Mouse (Mus musculus) frontal cortex, adult 2 months (tissue): ENCODE measurements around the gene Eps8. TPM values are rescaled to one million over a fixed set of nuclear protein-coding genes. Genes with fewer than 3 reads are reported as not detected.

Source experiments
- DNase-seq, 2 experiments: peaks; one replicate each; pipeline ENCODE4 v3.0.0; 2022; ENCODE audit warnings: low spot score in 1 of 2; ENCODE audit errors: extremely low spot score in 1 of 2
- polyA plus RNA-seq: library from polyadenylated mRNA; depleted of rRNA; stranded (reverse); fragments of >200 nt; gene quantifications from 2 replicates; pipeline ENCODE4 v1.2.3, GENCODE M21; 2012

Gene Eps8
- polyA plus RNA-seq, 1 experiment = 27.9 TPM

- no peak for DNase-seq
These were observed 13.0 kb upstream of the Eps8 start for GRCm38 (mm10) chr6:137667665-137668064.

GRCm38 (mm10) chr6:137664936-137665335, 10.3 kb upstream of the Eps8 start:
- peak in 1 of 2 experiments; percentile 26 for DNase-seq

- peak; percentile 72 to 77 for DNase-seq
These were observed 7.1 kb upstream of the Eps8 start for GRCm38 (mm10) chr6:137661583-137662365.

GRCm38 (mm10) chr6:137658426-137659088, 3.9 kb upstream of the Eps8 start:
- DNase-seq = no peak

- DNase-seq = no peak
These were observed 2.5 kb upstream of the Eps8 start for GRCm38 (mm10) chr6:137657203-137657602.

- DNase-seq = no peak
These were observed 5.1 kb downstream of the Eps8 start for GRCm38 (mm10) chr6:137649528-137649927.

GRCm38 (mm10) chr6:137649068-137649480, 5.6 kb downstream of the Eps8 start:
- peak; percentile 49 to 84 for DNase-seq

- DNase-seq = no peak
These were observed 6.3 kb downstream of the Eps8 start for GRCm38 (mm10) chr6:137648110-137649067.

GRCm38 (mm10) chr6:137647646-137648045, 7.0 kb downstream of the Eps8 start:
- DNase-seq = no peak

- DNase-seq = no peak
These were observed 8.0 kb downstream of the Eps8 start for GRCm38 (mm10) chr6:137646726-137647125.

- no peak for DNase-seq
These were observed 9.8 kb downstream of the Eps8 start for GRCm38 (mm10) chr6:137644893-137645292.

- DNase-seq = no peak
These were observed 10.9 kb downstream of the Eps8 start for GRCm38 (mm10) chr6:137643814-137644213.

GRCm38 (mm10) chr6:137641642-137642041, 13.0 kb downstream of the Eps8 start:
- DNase-seq = no peak

GRCm38 (mm10) chr6:137638834-137639567, 15.7 kb downstream of the Eps8 start:
- no peak for DNase-seq

- DNase-seq = no peak
These were observed 17.2 kb downstream of the Eps8 start for GRCm38 (mm10) chr6:137637443-137637842.

GRCm38 (mm10) chr6:137636131-137636530, 18.5 kb downstream of the Eps8 start:
- no peak for DNase-seq

GRCm38 (mm10) chr6:137633626-137634025, 21.1 kb downstream of the Eps8 start:
- no peak for DNase-seq

- no peak for DNase-seq
These were observed 21.6 kb downstream of the Eps8 start for GRCm38 (mm10) chr6:137633121-137633520.

GRCm38 (mm10) chr6:137630387-137630786, 24.3 kb downstream of the Eps8 start:
- DNase-seq = no peak

- no peak for DNase-seq
These were observed 25.0 kb downstream of the Eps8 start for GRCm38 (mm10) chr6:137629603-137630231.
